Mouse (Mus musculus) ovary, postnatal 10 days (tissue): ENCODE measurements at regions not wholly inside any gene's neighbourhood (a gene's known extent, or its start where the extent isn't known, plus 50 kb on each side); places are given as distances from the start of the nearest gene placed in this dataset.

ENCODE experiments used
- DNase-seq: peaks from one replicate; pipeline ENCODE4 v3.0.0; 2022; ENCODE audit warnings: low spot score

DNA sequence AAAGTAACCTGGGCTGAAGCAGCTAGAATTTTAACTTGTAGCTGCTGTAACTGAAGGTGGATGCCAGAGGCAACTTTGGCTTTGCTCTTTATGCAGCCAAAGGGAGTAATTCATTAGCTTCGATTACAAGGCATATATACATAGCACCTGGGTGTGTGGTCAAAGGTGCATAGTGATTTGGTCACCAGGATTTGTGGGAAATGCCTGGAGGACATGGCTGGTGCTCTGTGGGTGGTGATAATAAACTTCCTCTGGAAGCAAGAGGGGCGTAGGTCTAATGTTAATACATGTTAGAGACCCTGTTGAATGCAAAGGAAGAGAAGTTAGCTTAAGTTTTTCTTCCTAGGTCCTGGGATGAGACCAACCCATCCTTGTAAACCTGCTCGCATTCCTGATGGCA is 139.3 kb upstream of the Osr1 start:
- no peak for DNase-seq

DNA sequence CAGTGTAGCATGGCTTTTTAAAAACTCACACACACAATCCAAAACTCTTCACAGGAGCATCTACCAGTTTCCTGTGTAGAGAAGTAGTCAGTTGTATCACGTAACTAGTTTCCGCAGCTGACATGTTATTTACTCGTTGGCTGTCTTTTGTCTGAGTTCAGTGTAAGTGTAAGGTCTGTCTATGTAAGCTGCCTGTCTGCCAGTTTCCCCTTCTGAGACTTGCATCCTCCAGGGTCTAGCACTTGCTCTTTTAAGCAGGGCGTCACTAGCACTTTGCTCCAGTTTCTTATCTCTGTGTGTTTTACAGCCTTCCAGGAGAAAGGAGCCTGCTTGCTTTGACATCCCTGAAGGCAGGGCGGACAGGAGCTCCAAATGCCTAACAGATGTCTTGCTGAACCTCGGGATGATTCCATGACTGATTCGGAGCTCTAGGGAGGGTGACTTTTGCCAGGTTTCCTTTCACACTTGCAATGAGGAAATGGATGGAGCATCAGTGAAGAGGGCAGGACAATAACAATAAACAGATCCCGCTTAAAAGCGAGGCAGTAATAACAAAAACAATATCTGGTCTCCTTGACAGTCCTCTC is 131.2 kb upstream of the Osr1 start:
- DNase-seq, result no peak

DNA sequence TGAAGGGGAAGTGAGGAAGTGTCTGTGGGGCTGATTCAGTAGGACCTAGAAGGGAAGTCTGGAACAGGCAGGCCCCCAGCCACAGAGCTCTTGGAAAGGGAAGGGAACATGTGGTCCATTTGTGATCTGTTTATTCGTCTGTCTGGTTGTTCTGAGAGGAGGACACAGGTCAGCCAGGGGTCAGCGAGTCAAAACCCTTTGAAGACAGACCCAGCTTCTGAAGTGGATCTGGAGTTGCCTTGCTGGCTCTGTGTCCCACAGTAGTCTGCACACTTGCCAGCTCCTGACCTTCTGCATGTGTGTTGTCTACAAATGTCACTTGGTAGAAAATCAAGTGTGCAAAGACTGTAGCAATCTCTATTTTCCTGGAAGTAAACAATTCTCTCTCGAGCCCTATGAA is 119.3 kb upstream of the Osr1 start:
- DNase-seq, result no peak

DNA sequence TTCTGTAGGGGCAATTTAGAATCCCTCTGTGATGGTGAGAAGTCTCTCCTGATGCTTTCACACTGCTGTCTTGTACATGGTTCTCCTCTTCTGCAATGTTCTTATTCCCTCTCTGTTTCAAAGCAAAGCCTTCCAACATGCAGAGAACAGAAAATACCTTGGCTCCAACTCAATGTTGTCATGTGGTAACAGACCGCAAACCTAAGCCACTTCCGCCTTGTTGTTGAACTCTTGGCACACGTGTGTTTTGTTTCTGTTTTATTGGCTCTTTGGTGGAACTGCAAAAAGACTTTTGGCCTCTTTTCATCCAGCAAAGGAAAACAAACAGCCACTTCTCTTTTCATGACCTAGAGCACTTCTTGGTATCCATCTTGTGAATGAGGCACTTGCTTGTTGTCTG is 109.7 kb upstream of the Osr1 start:
- no peak for DNase-seq

DNA sequence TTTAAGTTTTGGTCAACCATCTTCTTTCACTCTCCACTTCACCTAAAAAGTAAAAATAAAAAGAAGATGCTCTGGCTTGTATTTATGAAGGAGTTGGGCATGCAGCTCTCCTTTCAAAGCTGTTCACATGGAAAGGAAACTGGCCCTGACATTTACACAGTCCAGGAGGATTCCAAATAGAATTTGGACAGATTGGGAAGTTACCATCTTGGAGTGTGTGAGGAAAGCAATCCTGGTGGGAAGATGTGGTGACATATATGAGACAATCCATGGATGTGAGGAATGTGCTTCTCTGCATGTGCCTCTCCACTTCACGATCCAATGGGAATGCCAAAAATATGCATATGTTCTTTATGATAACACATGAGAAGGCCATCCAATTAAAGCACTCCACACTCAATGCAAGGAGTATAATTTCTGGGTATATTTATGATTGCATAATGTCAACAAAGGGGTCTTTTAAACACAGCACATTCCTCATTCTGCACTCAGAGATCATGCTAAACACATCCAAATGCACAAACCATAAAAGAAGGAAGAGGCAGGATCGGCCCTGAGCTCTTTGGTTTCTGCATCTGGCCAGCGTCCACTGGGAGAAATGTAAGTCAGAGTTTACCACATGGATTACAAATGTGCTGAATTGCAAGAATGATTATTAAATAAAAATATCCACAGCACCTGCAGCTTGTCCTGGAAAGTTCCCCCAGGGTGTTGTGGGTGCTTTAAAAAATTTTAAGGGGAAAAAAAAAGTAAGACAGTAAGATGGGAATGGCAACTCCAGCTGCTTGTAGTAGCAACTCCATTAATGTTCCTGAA is 100.1 kb upstream of the Osr1 start:
- no peak for DNase-seq

DNA sequence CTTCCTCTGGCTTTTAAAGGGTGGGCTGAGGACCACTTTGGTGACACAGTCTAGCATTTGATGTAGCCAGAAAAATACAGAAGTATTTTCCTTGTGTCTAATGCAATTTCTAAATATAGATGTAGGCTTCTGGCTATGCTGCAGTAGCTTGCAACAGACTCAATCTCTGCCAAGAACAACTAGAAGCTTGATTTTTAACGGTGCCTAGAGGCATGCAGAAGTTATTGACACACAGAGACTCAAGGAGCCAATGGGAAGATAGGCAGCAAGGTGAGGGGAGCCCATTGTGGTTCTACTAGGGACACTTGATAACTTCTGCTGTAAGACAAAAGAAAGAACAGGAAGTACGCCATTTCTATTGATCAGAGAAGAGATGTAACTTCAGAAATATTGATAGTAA is 94.1 kb upstream of the Osr1 start:
- no peak for DNase-seq

DNA sequence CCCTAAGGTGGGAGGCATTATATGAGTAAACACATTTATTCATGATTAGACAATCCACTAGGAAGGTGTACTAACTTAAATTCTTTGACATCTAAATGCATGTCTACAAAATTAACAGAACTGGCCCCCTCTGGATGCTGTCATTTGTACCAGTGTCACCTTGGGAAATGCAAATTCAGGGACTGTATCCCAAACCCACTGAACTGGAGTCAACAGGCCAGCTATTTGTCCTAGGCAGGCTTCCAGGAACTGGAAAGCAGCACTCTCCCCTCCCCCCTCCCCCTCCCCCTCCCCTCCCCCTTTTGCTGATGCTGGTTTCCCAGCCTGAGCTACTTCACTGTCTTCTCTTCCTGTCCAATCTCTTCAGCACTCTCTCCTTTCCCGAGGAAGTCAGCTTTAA is 91.7 kb upstream of the Osr1 start:
- no peak for DNase-seq

DNA sequence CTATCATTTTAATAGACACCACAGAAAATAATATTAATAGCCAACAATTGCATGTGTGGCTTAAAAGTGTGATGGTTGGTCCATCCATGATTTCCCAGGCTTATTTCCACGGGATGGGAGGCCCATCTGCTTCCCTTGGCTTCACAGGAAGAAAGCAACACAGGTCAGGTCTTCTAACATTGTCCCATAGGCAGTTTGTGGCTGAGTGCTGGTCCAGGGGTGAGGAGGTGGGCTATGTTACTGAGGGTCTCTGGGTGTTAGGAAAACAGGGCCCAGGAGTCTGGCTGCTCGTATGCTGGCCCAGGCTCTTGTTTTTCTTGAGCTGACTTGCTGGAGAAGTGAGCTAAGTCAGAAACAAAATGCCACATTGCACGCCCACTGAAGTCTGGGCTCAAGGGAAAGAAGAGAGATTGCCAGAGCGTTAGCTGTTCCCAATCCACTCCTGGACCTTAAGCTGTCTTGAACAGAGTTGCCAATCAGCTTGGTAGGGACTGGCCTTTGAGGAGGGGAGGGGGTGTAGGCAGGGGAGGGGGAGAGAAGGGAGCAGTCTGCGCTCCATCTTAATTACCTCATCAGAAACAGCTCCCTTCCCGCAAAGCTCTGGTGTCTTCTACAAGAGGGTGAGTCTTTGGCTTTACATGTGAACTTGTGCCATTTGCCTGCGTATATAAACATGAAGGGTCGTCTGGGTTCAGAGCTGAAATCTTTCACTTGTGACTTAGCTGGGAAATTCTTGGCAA is 82.1 kb upstream of the Osr1 start:
- DNase-seq, result no peak

DNA sequence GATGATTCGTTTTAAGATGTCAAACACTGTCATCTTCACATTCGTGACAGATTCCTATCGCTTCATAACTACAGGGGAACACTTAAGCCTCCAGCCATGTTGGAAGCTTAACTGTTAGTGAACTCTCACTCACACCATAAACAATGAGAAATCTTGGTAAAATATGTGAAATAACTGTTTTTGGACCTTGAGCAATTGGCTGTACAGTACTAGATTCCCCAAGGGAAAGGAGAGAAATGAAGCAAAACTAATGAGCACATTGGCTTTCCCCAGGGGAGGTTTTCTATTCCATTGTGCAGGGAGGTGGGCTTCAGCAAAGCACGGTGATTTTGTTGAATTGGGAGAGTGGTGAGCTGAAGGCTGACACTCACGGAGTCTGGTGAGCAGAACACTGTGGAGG is 56.0 kb upstream of the Osr1 start:
- no peak for DNase-seq

DNA sequence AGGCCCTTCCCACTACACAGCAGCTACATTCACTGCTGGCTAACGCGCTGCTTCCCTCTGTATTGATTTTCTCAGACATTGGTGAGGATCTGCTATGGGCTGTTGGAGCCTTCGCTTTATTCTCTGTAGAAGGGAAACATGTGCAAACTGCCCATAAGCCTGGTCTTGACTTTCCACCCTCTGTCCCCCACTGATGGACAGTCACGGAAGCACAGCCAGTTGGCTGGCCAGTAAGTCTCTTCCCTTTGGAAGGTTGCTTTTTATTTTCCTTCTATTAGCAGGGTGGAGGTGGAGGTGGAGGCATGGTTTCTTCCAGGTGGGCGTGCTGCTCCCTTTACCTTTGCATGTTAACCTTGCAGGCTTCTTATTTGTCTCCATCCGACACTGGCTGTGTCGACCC is 51.1 kb upstream of the Osr1 start:
- no peak for DNase-seq

DNA sequence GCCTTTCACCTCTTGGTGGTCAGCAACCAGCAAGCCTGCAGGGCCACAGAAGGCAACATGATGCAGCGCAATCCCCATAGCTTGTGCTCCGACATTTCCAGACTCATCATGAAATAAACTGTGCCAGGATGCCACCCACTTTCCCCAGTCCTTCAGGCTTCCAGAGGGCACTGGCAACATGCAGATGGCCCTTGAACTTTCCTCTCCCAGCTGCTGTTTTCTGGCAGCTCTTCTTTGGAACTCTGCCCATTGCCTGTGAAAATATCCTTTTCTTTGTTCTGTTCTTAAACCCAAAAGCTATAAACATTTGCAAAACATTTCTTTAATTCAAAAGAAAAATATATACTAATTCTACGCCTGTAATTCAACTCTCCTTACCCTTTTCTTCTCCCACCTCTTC is 50.6 kb upstream of the Osr1 start:
- DNase-seq, result no peak
